Mouse (Mus musculus): ENCODE measurements around the gene Mrpl52. TPM values are rescaled to one million over a fixed set of nuclear protein-coding genes. Genes with fewer than 3 reads are reported as not detected.

Mrpl52 gene
- polyA plus RNA-seq, 1 experiment from 2014 or later: 266 TPM

DNA sequence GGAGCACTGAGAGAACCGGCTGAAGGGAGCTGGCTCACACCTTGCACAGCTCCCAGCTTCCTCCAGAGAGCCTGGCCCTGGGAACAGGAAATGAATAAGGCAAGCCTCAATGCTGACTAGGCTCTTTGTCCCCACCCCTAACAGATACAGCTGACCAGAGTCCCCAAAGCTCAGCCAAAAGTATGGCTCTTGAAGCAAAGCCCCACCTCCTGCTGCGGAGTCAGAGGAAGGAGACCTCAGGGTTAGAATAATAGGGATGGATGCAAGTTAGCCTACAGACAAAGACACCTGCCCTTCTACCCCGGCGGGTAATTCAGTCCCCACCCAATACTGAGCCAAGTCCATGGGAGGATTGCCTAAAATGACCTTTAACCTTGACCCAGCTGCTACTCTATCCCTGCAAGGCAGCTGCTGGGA is 43.3 kb upstream of the Mrpl52 start:
- Histone ChIP-seq H3K4me1 (ENCODE audit: insufficient read depth, low read depth, low read length) (no peaks in the 10 kb centered on the region; the same call in 1 of the 2 replicates), H3K36me3 (ENCODE audit: insufficient read depth, low read length) (no peaks in the 10 kb centered on the region), H3K27me3 (replicated peaks; ENCODE audit: insufficient read depth, low read length) (no peaks in the 10 kb centered on the region), H3K4me2 (replicated peaks; ENCODE audit: low read depth, low read length) (no peak overlapping the region), H3K9ac (replicated peaks; ENCODE audit: low read depth) (no peak overlapping the region), H3K4me3 (ENCODE audit: low read depth, low read length) (no peak overlapping the region), H3K9me3 (ENCODE audit: low read length) (no peaks in the 10 kb centered on the region), H3K27ac (ENCODE audit: low read length) (no peak overlapping the region)
- DNase-seq (ENCODE audit: low spot score) (peak; percentile 38), ATAC-seq (peak; percentile 58)
- TF ChIP-seq EP300 (IDR thresholded peaks at IDR 0.05): no peak
- TF ChIP-seq CTCF (IDR thresholded peaks at IDR 0.05): no peak
- 50% methylated on average over 4 of the region's 4 CpGs for WGBS

DNA sequence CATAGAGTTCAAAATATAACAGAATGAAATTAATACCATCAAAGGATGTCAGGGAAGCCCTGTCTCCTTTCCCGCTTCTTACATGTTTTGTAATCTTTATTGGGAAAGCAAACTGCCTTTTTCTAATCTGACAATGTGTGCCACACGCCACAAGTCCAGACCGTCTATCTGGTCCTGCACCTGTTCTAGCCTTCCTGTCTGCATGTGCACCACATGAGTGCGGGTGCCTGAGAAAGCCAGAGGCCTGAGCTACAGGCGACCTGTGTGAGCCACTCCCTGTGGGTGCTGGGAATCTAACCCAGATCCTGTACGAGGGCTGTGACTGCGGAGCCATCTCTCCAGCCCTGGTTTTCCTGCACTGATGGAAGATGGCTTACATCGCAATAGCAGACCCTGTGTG is 42.3 kb upstream of the Mrpl52 start:
- 89% methylated on average over 8 of the region's 8 CpGs for WGBS
- no peak for DNase-seq (ENCODE audit: low spot score)
- ATAC-seq: no peak
- no peaks in the 10 kb centered on the region for H3K9me3 ChIP-seq (ENCODE audit: low read length)
- H3K27me3 ChIP-seq (replicated peaks; ENCODE audit: insufficient read depth, low read length): no peaks in the 10 kb centered on the region
- H3K27ac ChIP-seq (ENCODE audit: low read length): no peak overlapping the region
- H3K4me3 ChIP-seq (ENCODE audit: low read depth, low read length): no peak overlapping the region
- H3K9ac ChIP-seq (replicated peaks; ENCODE audit: low read depth): no peak overlapping the region
- no peaks in the 10 kb centered on the region; the same call in 1 of the 2 replicates for H3K4me1 ChIP-seq (ENCODE audit: insufficient read depth, low read depth, low read length)
- TF ChIP-seq CTCF (IDR thresholded peaks at IDR 0.05): no peak
- H3K36me3 ChIP-seq (ENCODE audit: insufficient read depth, low read length): no peaks in the 10 kb centered on the region
- H3K4me2 ChIP-seq (replicated peaks; ENCODE audit: low read depth, low read length): no peak overlapping the region

DNA sequence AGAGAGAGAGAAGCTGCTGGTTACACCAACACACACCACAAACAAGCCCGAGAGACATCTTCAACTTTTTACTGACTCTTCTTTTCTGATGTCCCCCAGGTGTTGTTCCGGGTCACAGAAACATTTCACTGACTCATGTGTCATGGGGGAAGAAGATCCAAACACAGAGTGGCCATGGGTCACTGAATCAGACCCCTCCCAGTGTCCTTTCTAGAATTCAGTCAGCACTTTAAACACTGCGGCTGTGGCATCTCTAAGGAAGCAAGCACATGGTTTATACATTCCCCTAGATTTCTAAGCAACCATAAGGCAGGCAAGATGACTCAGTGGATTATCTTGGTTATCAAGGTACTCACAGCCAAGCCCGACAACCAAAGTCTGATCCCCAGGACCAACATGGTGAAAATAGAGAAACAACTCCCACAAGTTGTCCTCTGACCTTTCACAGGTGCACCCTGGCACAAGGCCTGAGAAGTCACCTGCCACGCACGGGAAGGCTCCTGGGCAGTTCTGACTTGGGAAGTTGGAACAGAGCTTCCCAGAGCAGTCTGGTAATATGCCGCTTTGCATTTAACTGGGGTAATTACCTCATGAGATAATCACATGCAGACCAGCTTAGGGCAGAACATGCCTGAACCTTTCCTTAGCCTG is 40.6 kb upstream of the Mrpl52 start:
- Histone ChIP-seq H3K9ac (replicated peaks; ENCODE audit: low read depth) (no peak overlapping the region), H3K4me2 (replicated peaks; ENCODE audit: low read depth, low read length) (no peak overlapping the region), H3K4me1 (ENCODE audit: insufficient read depth, low read depth, low read length) (no peaks in the 10 kb centered on the region), H3K36me3 (ENCODE audit: insufficient read depth, low read length) (no peaks in the 10 kb centered on the region), H3K9me3 (ENCODE audit: low read length) (no peaks in the 10 kb centered on the region), H3K4me3 (ENCODE audit: low read depth, low read length) (no peak overlapping the region), H3K27me3 (replicated peaks; ENCODE audit: insufficient read depth, low read length) (no peaks in the 10 kb centered on the region), H3K27ac (ENCODE audit: low read length) (no peak overlapping the region)
- TF ChIP-seq CTCF (IDR thresholded peaks at IDR 0.05) (no peak), EP300 (IDR thresholded peaks at IDR 0.05) (no peak)
- ATAC-seq: no peak
- 88% methylated on average over 7 of the region's 7 CpGs for WGBS
- no peak for DNase-seq (ENCODE audit: low spot score)

DNA sequence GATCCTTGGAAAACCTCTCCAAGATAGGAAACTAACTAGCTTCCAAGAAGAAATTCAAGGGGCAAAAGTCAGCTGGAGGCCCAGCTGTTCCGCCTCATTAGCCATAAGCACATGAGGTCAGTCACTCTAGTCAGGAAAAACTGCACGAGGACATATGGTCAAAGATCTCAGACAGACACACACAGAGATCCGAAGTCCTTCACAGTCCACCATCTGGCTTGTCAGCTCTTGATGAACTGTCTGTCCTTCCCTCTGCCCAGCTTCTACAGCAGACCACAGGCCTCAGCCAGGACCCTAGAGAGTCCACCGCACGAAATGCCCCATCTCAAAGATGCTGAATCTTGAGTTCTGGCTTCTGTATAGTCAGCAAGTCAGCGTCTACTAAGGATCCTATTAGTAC is 39.2 kb upstream of the Mrpl52 start:
- TF ChIP-seq CTCF (IDR thresholded peaks at IDR 0.05) (no peak), EP300 (IDR thresholded peaks at IDR 0.05) (no peak)

DNA sequence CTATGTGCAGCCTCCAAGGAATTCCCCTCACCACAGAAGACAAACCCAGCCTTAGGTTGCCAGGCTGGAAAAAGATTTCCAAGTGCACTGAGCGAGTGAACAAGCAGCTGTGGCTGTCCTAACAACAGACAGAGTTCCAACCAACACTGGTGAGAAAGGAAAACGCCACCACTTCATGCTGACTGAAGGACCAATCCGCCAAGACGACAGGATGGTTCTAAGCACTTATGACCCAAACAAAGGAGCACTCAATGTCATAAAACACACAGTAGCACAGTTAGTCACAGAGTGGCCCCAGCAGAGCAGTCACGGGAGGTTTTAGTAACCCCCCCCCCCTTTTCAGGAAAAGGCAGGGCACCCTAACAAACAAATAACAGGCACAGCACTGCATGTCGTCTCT is 35.9 kb upstream of the Mrpl52 start:
- TF ChIP-seq CTCF (IDR thresholded peaks at IDR 0.05) (no peak), EP300 (IDR thresholded peaks at IDR 0.05) (no peak)
- ATAC-seq: peak; percentile 90
- WGBS: 37% methylated on average over 6 of the region's 6 CpGs

More for the DNA sequence above, 39.2 kb upstream of the Mrpl52 start:
- no peak overlapping the region for H3K9ac ChIP-seq (replicated peaks; ENCODE audit: low read depth)
- no peak for DNase-seq (ENCODE audit: low spot score)
- H3K9me3 ChIP-seq (ENCODE audit: low read length): no peaks in the 10 kb centered on the region
- no peak overlapping the region for H3K4me2 ChIP-seq (replicated peaks; ENCODE audit: low read depth, low read length)
- H3K4me1 ChIP-seq (ENCODE audit: insufficient read depth, low read depth, low read length): no peaks in the 10 kb centered on the region
- H3K36me3 ChIP-seq (ENCODE audit: insufficient read depth, low read length): no peaks in the 10 kb centered on the region
- no peak overlapping the region for H3K4me3 ChIP-seq (ENCODE audit: low read depth, low read length)
- 65% methylated on average over 6 of the region's 6 CpGs for WGBS
- no peak for ATAC-seq
- no peak overlapping the region for H3K27ac ChIP-seq (ENCODE audit: low read length)
- no peaks in the 10 kb centered on the region for H3K27me3 ChIP-seq (replicated peaks; ENCODE audit: insufficient read depth, low read length)

DNA sequence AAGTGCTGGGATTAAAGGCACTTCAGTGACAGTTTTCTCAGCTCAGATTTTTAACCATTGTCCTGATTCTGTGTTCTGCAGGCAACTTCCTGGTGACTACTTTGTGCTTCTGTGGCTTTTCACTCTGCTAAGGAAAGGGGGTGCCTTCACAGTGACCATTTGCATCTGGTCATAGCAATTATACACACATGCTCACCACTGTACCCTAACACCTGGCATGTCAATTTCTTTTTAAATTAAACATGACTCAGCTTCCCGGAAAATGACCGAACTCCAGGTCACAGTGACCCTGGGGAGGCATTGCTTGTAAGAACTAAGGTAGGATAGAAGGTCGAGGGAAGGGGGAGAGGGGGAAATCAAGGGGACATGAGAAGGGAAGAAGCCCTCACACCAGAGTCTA is 32.9 kb upstream of the Mrpl52 start:
- H3K4me3 ChIP-seq (ENCODE audit: low read depth, low read length): no peak overlapping the region
- no peak overlapping the region for H3K4me2 ChIP-seq (replicated peaks; ENCODE audit: low read depth, low read length)
- 66% methylated on average over 3 of the region's 3 CpGs for WGBS
- TF ChIP-seq EP300 (IDR thresholded peaks at IDR 0.05) (no peak), CTCF (IDR thresholded peaks at IDR 0.05) (no peak)
- H3K27me3 ChIP-seq (replicated peaks; ENCODE audit: insufficient read depth, low read length): no peaks in the 10 kb centered on the region
- no peak overlapping the region for H3K27ac ChIP-seq (ENCODE audit: low read length)
- no peak for DNase-seq (ENCODE audit: low spot score)
- no peaks in the 10 kb centered on the region for H3K9me3 ChIP-seq (ENCODE audit: low read length)
- ATAC-seq: no peak
- H3K36me3 ChIP-seq (ENCODE audit: insufficient read depth, low read length): no peaks in the 10 kb centered on the region
- H3K4me1 ChIP-seq (ENCODE audit: insufficient read depth, low read depth, low read length): no peaks in the 10 kb centered on the region
- H3K9ac ChIP-seq (replicated peaks; ENCODE audit: low read depth): no peak overlapping the region

More for the DNA sequence above, 35.9 kb upstream of the Mrpl52 start:
- H3K4me3 ChIP-seq (ENCODE audit: low read depth, low read length): no peak overlapping the region
- peak; percentile 65 for DNase-seq (ENCODE audit: low spot score)
- no peaks in the 10 kb centered on the region for H3K27me3 ChIP-seq (replicated peaks; ENCODE audit: insufficient read depth, low read length)
- no peaks in the 10 kb centered on the region for H3K4me1 ChIP-seq (ENCODE audit: insufficient read depth, low read depth, low read length)
- no peak overlapping the region for H3K4me2 ChIP-seq (replicated peaks; ENCODE audit: low read depth, low read length)
- 0 out of 2 replicates have a peak overlapping the region, but pooled peaks have one; percentile 14 for H3K27ac ChIP-seq (ENCODE audit: low read length)
- no peaks in the 10 kb centered on the region for H3K36me3 ChIP-seq (ENCODE audit: insufficient read depth, low read length)
- no peak overlapping the region for H3K9ac ChIP-seq (replicated peaks; ENCODE audit: low read depth)
- no peaks in the 10 kb centered on the region for H3K9me3 ChIP-seq (ENCODE audit: low read length)

DNA sequence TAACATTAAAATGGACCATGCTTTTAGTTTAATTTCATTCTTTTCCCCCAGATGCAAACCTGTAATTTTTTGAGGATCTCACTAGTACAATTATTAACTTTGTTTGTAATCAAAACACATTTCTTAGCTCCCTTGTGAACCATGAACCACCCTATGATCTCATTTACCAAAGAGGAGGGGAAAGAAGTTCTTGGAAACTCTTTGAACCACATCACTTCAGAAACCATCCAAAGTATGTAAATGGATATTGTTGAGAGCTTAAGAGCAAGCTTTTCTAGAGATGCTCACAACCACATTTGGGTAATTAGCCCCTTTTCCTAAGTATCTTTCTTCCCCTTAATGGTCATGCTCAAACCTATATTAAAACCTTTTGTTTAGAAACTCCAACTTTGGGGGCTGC is 32.4 kb upstream of the Mrpl52 start:
- Histone ChIP-seq H3K27ac (ENCODE audit: low read length) (no peak overlapping the region), H3K4me1 (ENCODE audit: insufficient read depth, low read depth, low read length) (no peaks in the 10 kb centered on the region), H3K9me3 (ENCODE audit: low read length) (no peaks in the 10 kb centered on the region), H3K4me3 (ENCODE audit: low read depth, low read length) (no peak overlapping the region), H3K36me3 (ENCODE audit: insufficient read depth, low read length) (no peaks in the 10 kb centered on the region), H3K4me2 (replicated peaks; ENCODE audit: low read depth, low read length) (no peak overlapping the region), H3K27me3 (replicated peaks; ENCODE audit: insufficient read depth, low read length) (no peaks in the 10 kb centered on the region), H3K9ac (replicated peaks; ENCODE audit: low read depth) (no peak overlapping the region)
- DNase-seq (ENCODE audit: low spot score) (no peak), ATAC-seq (no peak)
- no peak for TF ChIP-seq EP300 (IDR thresholded peaks at IDR 0.05)
- no peak for TF ChIP-seq CTCF (IDR thresholded peaks at IDR 0.05)

Measured in lung, postnatal 0 days (tissue).